Mouse (Mus musculus) hindbrain, embryonic 16.5 days (tissue): Measurements from ENCODE around the gene Nek4. TPM values are rescaled to one million over a fixed set of nuclear protein-coding genes. Genes with fewer than 3 reads are reported as not detected.

Experiments
- ATAC-seq: fragments of 200-750 bp; cut with Nextera tagmentation; 2 replicates; pipeline ENCODE4 v1.8.0; 2017; ENCODE audit warnings: moderate TSS enrichment, moderate library complexity
- H3K27ac ChIP-seq: fragments of 300-500 bp; sonication (generic); 2 replicates; pipeline ENCODE4 v1.5.1; 2014; ENCODE audit warnings: low read depth, mild to moderate bottlenecking, control low read depth, low read length, moderate library complexity
- H3K27me3 ChIP-seq: fragments of 300-500 bp; sonication (generic); replicated peaks from 2 replicates; pipeline ENCODE4 v1.6.1; 2014; ENCODE audit warnings: low read length; ENCODE audit not compliant: control insufficient read depth, insufficient read depth
- H3K36me3 ChIP-seq: fragments of 300-500 bp; sonication (generic); 2 replicates; pipeline ENCODE4 v1.6.1; 2014; ENCODE audit warnings: mild to moderate bottlenecking, low read length, moderate library complexity, mixed read lengths; ENCODE audit not compliant: control insufficient read depth, insufficient read depth
- H3K4me1 ChIP-seq: fragments of 300-500 bp; sonication (generic); 2 replicates; pipeline ENCODE4 v1.6.1; 2014; ENCODE audit warnings: low read depth, low read length; ENCODE audit not compliant: control insufficient read depth, insufficient read depth
- H3K4me2 ChIP-seq: fragments of 300-500 bp; sonication (generic); 2 replicates; pipeline ENCODE4 v1.6.1; 2014; ENCODE audit warnings: mild to moderate bottlenecking, low read length, control low read depth, moderate library complexity
- H3K4me3 ChIP-seq: fragments of 300-500 bp; sonication (generic); 2 replicates; pipeline ENCODE4 v1.5.1; 2014; ENCODE audit warnings: mild to moderate bottlenecking, low read length, control low read depth, moderate library complexity
- H3K9ac ChIP-seq: fragments of 300-500 bp; sonication (generic); 2 replicates; pipeline ENCODE4 v1.6.1; 2014; ENCODE audit warnings: low read depth, mild to moderate bottlenecking, control low read depth, low read length, moderate library complexity
- H3K9me3 ChIP-seq: fragments of 300-500 bp; sonication (generic); 2 replicates; pipeline ENCODE4 v1.6.1; 2014; ENCODE audit warnings: mild to moderate bottlenecking, low read length, moderate library complexity; ENCODE audit not compliant: control insufficient read depth
- WGBS: fragments of 180-500 bp; shearing (Covaris S2); extraction: QIAGEN DNeasy Blood & Tissue Kit; methylation state at CpG from one replicate; pipeline ENCODE4 v1.1.7; 2014; 5-methylcytosine and 5-hydroxymethylcytosine counted together
- polyA plus RNA-seq: library from polyadenylated mRNA; unstranded; fragments of >200 nt; fragmentation: Nextera tagmentation; extraction: Ambion mirVana; gene quantifications from 2 replicates; pipeline ENCODE4 v1.2.1, GENCODE M21; 2015

The Nek4 gene
- polyA plus RNA-seq, 1 experiment from 2014 or later = 15.6 TPM

DNA sequence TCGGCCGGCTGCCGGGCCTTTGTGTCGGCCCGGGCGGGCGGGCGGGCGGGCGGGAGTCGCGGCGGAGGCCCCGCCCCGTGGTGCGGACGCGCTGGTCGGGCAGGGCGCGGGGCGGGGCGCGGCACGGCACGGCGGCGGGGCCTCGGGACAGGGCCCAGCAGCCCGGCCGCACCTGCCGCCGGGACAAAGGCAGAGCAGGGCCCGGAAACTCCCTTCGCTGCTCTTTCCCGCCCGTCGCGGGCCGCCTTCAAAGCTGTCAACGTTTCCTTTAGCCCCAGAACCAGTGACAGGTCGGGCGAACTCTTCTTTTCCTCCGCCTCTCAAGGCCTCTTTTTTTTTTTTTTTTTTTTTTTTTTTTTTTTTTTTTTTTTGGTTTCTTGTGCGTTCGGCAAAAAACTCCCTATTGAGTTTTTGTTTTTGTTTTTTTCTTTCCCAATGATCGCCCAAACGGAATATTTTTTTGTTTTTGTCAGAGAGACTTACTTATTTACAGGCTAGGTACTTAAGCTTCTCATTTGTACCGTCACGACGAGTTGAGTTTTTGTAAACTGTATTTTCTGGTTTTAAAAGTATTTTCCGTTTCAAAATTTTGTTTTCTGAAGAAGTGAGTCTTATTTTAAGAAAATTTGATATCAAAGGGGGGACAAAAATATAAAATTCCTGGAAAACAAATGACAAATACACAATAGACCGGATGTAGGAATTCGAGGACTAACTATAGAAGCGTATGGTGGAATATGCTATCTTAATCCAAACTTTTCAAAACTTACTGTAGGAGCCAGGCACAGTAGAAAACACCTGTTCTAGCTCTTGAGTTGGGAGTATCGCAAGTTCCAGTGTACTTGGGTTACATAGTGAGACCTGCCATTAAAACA is 68.4 kb downstream of the Nek4 start:
- ATAC-seq = peak; percentile 96
- H3K4me1 ChIP-seq = peaks cover 18% of the 10 kb centered on the region
- no peaks in the 10 kb centered on the region for H3K27me3 ChIP-seq
- peak overlapping the region; percentile 54 for H3K4me3 ChIP-seq
- peak overlapping the region; percentile 99 for H3K27ac ChIP-seq
- peak overlapping the region; percentile 97 for H3K9ac ChIP-seq
- H3K9me3 ChIP-seq = no peaks in the 10 kb centered on the region
- H3K4me2 ChIP-seq = peak overlapping the region; percentile 64
- 6% methylated on average over 37 of the region's 56 CpGs for WGBS
- H3K36me3 ChIP-seq = peaks cover 20% of the 10 kb centered on the region

DNA sequence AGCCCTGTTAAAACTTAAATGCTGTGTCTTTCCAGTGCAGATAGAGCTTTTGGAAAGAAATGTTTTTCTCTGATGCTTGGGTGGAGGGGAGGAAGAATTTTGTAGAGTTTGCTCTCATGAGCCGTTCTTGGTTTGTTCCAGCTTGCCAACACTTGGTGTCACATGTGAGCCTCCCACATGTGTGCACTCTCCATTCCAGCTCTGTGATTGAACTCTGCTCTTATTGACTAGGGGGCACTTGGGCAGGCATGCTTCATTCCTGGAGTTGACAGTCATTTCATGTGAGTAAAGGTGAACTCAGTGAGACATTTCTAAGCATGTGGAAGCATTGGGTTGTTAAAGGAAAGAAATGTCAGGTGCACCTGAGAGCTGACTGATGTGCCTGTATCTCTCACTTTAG is 71.4 kb downstream of the Nek4 start:
- Histone ChIP-seq H3K4me1 (peaks cover 16% of the 10 kb centered on the region), H3K9me3 (no peaks in the 10 kb centered on the region), H3K27ac (no peak overlapping the region), H3K36me3 (peaks cover 28% of the 10 kb centered on the region), H3K27me3 (no peaks in the 10 kb centered on the region), H3K4me3 (no peak overlapping the region), H3K4me2 (no peak overlapping the region), H3K9ac (no peak overlapping the region)
- no peak for ATAC-seq
- WGBS = 44% methylated on average over 1 of the region's 1 CpGs

GRCm38 (mm10) chr14:31025785-31026184 is 74.6 kb downstream of the Nek4 start:
- Histone ChIP-seq H3K4me1 (no peaks in the 10 kb centered on the region; the same call in 1 of the 2 replicates), H3K36me3 (peaks cover 36% of the 10 kb centered on the region)
- 79% methylated on average over 3 of the region's 3 CpGs for WGBS

More at GRCm38 (mm10) chr14:31025785-31026184, 74.6 kb downstream of the Nek4 start:
- H3K9ac ChIP-seq = no peak overlapping the region
- ATAC-seq = no peak
- H3K4me3 ChIP-seq = no peak overlapping the region
- H3K27me3 ChIP-seq = no peaks in the 10 kb centered on the region
- no peak overlapping the region for H3K4me2 ChIP-seq
- H3K9me3 ChIP-seq = no peaks in the 10 kb centered on the region
- H3K27ac ChIP-seq = no peak overlapping the region

Other genes with a start within 250 kb of the Nek4 start
- 15.1 and 15.9 TPM in 2 replicates for gene Sfmbt1, start 236.5 kb upstream of the Nek4 start, polyA plus RNA-seq
- gene Tmem110, start 125.8 kb upstream of the Nek4 start, polyA plus RNA-seq = 19.6 and 21.9 TPM in 2 replicates
- gene Mustn1, start 72.2 kb upstream of the Nek4 start, polyA plus RNA-seq = 1.3 and 2.6 TPM in 2 replicates
- gene Itih4, start 64.9 kb upstream of the Nek4 start, polyA plus RNA-seq = not detected in 2 replicates
- 3.8 and 4.7 TPM in 2 replicates for gene Itih3, start 27.6 kb upstream of the Nek4 start, polyA plus RNA-seq
- not detected in 2 replicates for gene Itih1, start 8.1 kb upstream of the Nek4 start, polyA plus RNA-seq
- gene Glt8d1, start 50.0 kb downstream of the Nek4 start, polyA plus RNA-seq = 55.7 and 59.5 TPM in 2 replicates
- 340 and 355 TPM in 2 replicates for gene Spcs1, start 50.3 kb downstream of the Nek4 start, polyA plus RNA-seq
- gene Pbrm1, start 67.8 kb downstream of the Nek4 start, polyA plus RNA-seq = 98.7 and 108 TPM in 2 replicates
- 40.1 and 49.0 TPM in 2 replicates for gene Gnl3, start 67.8 kb downstream of the Nek4 start, polyA plus RNA-seq
- 51.3 and 53.9 TPM in 2 replicates for gene Smim4, start 177.6 kb downstream of the Nek4 start, polyA plus RNA-seq
- 192 and 222 TPM in 2 replicates for gene Nt5dc2, start 179.7 kb downstream of the Nek4 start, polyA plus RNA-seq
- 13.5 and 17.5 TPM in 2 replicates for gene Stab1, start 217.3 kb downstream of the Nek4 start, polyA plus RNA-seq